Mouse (Mus musculus): Measurements from ENCODE around the gene Vmn1r125. TPM values are rescaled to one million over a fixed set of nuclear protein-coding genes. Genes with fewer than 3 reads are reported as not detected.
"Not testable (repeated sequence)": the region's sequence is repeated elsewhere in the genome, so short reads cannot be mapped to it uniquely, and the experiment has no call there.

The Vmn1r125 gene
- polyA plus RNA-seq (2015; fragmentation: Nextera tagmentation; extraction: Ambion mirVana) = not detected in 2 replicates

- not testable (repeated sequence) for H3K36me3 ChIP-seq (ENCODE audit: control insufficient read depth, insufficient read depth, low read length); H3K4me3 ChIP-seq (ENCODE audit: low read length); H3K9me3 ChIP-seq (ENCODE audit: control insufficient read depth, low read length); H3K9ac ChIP-seq (ENCODE audit: low read length); H3K27me3 ChIP-seq (ENCODE audit: control insufficient read depth, insufficient read depth, low read depth, low read length); H3K4me1 ChIP-seq (replicated peaks; ENCODE audit: control insufficient read depth, insufficient read depth, low read length); ATAC-seq (ENCODE audit: low read depth); H3K27ac ChIP-seq (ENCODE audit: low read length); H3K4me2 ChIP-seq (ENCODE audit: low read depth, low read length)
- WGBS = 59% methylated on average over 3 of the region's 3 CpGs
Observed at GRCm38 (mm10) chr7:21271879-21272278, at the start of gene Vmn1r125. TSS of gene Vmn1r125 (plus strand) at chr7:21272179.

DNA sequence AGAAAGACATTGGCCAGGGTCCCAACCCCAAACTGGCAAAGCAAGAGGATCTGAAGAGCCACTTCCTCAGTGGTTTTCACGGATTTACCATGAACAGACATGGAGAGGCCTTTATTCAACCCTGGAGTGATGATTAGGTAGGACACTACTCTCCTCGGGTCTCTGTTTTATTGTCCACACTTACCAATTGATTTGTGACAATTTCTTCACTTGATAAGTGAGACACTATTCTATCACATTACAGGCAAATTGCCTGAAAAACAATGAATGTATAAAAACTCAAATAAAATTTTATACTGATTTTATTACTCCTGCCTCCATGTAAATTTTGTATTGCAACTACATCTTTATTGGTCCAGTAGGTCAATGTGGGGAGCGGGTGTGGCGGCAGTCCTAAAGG lies 11.5 kb upstream of the Vmn1r125 start, which contains the start of gene Vmn1r124:
TSS of gene Vmn1r124 (minus strand) at position 101 of the 400 bp plus-strand sequence.
- H3K36me3 ChIP-seq (ENCODE audit: control insufficient read depth, insufficient read depth, low read length); H3K4me3 ChIP-seq (ENCODE audit: low read length); H3K4me1 ChIP-seq (replicated peaks; ENCODE audit: control insufficient read depth, insufficient read depth, low read length); H3K4me2 ChIP-seq (ENCODE audit: low read depth, low read length); H3K9me3 ChIP-seq (ENCODE audit: control insufficient read depth, low read length); ATAC-seq (ENCODE audit: low read depth); H3K27ac ChIP-seq (ENCODE audit: low read length); H3K27me3 ChIP-seq (ENCODE audit: control insufficient read depth, insufficient read depth, low read depth, low read length); H3K9ac ChIP-seq (ENCODE audit: low read length): not testable (repeated sequence)
- 74% methylated on average over 4 of the region's 4 CpGs for WGBS

GRCm38 (mm10) chr7:21301367-21301766 lies 29.4 kb downstream of the Vmn1r125 start, which contains the start of gene Vmn1r126:
TSS of gene Vmn1r126 (minus strand) at chr7:21301467.
- H3K27ac ChIP-seq (ENCODE audit: low read length); H3K9me3 ChIP-seq (ENCODE audit: control insufficient read depth, low read length); H3K36me3 ChIP-seq (ENCODE audit: control insufficient read depth, insufficient read depth, low read length); H3K4me3 ChIP-seq (ENCODE audit: low read length); H3K4me2 ChIP-seq (ENCODE audit: low read depth, low read length); ATAC-seq (ENCODE audit: low read depth); H3K4me1 ChIP-seq (replicated peaks; ENCODE audit: control insufficient read depth, insufficient read depth, low read length); H3K27me3 ChIP-seq (ENCODE audit: control insufficient read depth, insufficient read depth, low read depth, low read length); H3K9ac ChIP-seq (ENCODE audit: low read length): not testable (repeated sequence)
- WGBS = no CpG with 5 or more reads among the region's 5 CpGs

DNA sequence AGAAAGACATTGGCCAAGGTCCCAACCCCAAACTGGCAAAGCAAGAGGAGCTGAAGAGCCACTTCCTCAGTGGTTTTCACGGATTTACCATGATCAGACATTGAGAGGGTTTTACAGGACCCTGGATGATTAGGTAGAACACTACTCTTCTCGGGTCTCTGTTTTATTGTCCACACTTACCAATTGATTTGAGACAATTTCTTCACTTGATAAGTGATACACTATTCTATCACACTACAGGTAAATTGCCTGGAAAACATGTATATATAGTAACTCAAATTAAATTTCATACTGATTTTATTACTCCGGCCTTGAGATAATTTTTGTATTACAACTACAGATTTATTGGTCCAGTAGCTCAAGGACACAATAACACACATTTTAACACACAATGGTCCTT lies 47.8 kb downstream of the Vmn1r125 start, which contains the start of gene Vmn1r127:
TSS of gene Vmn1r127 (minus strand) at position 101 of the 400 bp plus-strand sequence.
- not testable (repeated sequence) for H3K27me3 ChIP-seq (ENCODE audit: control insufficient read depth, insufficient read depth, low read depth, low read length); ATAC-seq (ENCODE audit: low read depth); H3K27ac ChIP-seq (ENCODE audit: low read length); H3K9ac ChIP-seq (ENCODE audit: low read length); H3K4me2 ChIP-seq (ENCODE audit: low read depth, low read length); H3K4me3 ChIP-seq (ENCODE audit: low read length); H3K9me3 ChIP-seq (ENCODE audit: control insufficient read depth, low read length); H3K4me1 ChIP-seq (replicated peaks; ENCODE audit: control insufficient read depth, insufficient read depth, low read length); H3K36me3 ChIP-seq (ENCODE audit: control insufficient read depth, insufficient read depth, low read length)
- no CpG with 5 or more reads among the region's 3 CpGs for WGBS

Other genes with a start within 250 kb of the Vmn1r125 start
- gene Vmn1r120, start 218.4 kb upstream of the Vmn1r125 start, polyA plus RNA-seq (2015; fragmentation: Nextera tagmentation; extraction: Ambion mirVana) = not detected in 2 replicates
- not detected in 2 replicates for gene Vmn1r121, start 173.7 kb upstream of the Vmn1r125 start, polyA plus RNA-seq (2015; fragmentation: Nextera tagmentation; extraction: Ambion mirVana)
- gene Vmn1r122, start 138.1 kb upstream of the Vmn1r125 start, polyA plus RNA-seq (2015; fragmentation: Nextera tagmentation; extraction: Ambion mirVana) = not detected in 2 replicates
- gene Vmn1r123, start 110.0 kb upstream of the Vmn1r125 start, polyA plus RNA-seq (2015; fragmentation: Nextera tagmentation; extraction: Ambion mirVana) = not detected in 2 replicates
- gene Gm5157, start 81.8 kb upstream of the Vmn1r125 start, polyA plus RNA-seq (2015; fragmentation: Nextera tagmentation; extraction: Ambion mirVana) = not detected in 2 replicates
- not detected in 2 replicates for gene Vmn1r124, start 11.6 kb upstream of the Vmn1r125 start, polyA plus RNA-seq (2015; fragmentation: Nextera tagmentation; extraction: Ambion mirVana)
- gene Vmn1r126, start 29.3 kb downstream of the Vmn1r125 start, polyA plus RNA-seq (2015; fragmentation: Nextera tagmentation; extraction: Ambion mirVana) = not detected in 2 replicates
- not detected in 2 replicates for gene Vmn1r127, start 47.7 kb downstream of the Vmn1r125 start, polyA plus RNA-seq (2015; fragmentation: Nextera tagmentation; extraction: Ambion mirVana)
- not detected in 2 replicates for gene Vmn1r128, start 77.2 kb downstream of the Vmn1r125 start, polyA plus RNA-seq (2015; fragmentation: Nextera tagmentation; extraction: Ambion mirVana)
- gene Vmn1r129, start 89.1 kb downstream of the Vmn1r125 start, polyA plus RNA-seq (2015; fragmentation: Nextera tagmentation; extraction: Ambion mirVana) = not detected in 2 replicates
- gene Gm6882, start 160.6 kb downstream of the Vmn1r125 start, polyA plus RNA-seq (2015; fragmentation: Nextera tagmentation; extraction: Ambion mirVana) = not detected in 2 replicates
- gene Vmn1r130, start 239.6 kb downstream of the Vmn1r125 start, polyA plus RNA-seq (2015; fragmentation: Nextera tagmentation; extraction: Ambion mirVana) = not detected in 2 replicates